Mouse (Mus musculus) mouse trophoblast stem cell (cell line): ENCODE measurements around the gene Npff.

Source experiments
- in situ Hi-C, 2 experiments: fragments of 300-500 bp; cut with MseI, MboI; formaldehyde crosslinking; loops; 2 replicates in 1 of 2; 3 replicates in 1 of 2; pipeline ENCODE4 v1.15.1; 2025

Gene Npff

GRCm38 (mm10) chr15:102519211-102520141 lies 5.3 kb downstream of the Npff start:
- in situ Hi-C loops = no loop called here

GRCm38 (mm10) chr15:102518859-102519201 lies 5.9 kb downstream of the Npff start:
- in situ Hi-C loops = no loop called here

- in situ Hi-C loops = no loop called here
Observed at GRCm38 (mm10) chr15:102517976-102518858, 6.5 kb downstream of the Npff start, which contains the start of gene Tarbp2. Tarbp2 (plus strand) TSS chr15:102518192.

- in situ Hi-C loops = no loop called here
Observed at GRCm38 (mm10) chr15:102517631-102517975, 7.1 kb downstream of the Npff start.

GRCm38 (mm10) chr15:102516728-102517404 lies 7.9 kb downstream of the Npff start, which contains the start of gene Map3k12:
Map3k12 (minus strand) TSS chr15:102517064.
- in situ Hi-C loops = no loop called here

GRCm38 (mm10) chr15:102516293-102516692 lies 8.4 kb downstream of the Npff start:
- in situ Hi-C loops = no loop called here

- in situ Hi-C loops = no loop called here
Observed at GRCm38 (mm10) chr15:102515791-102516190, 9.0 kb downstream of the Npff start.

- in situ Hi-C loops = no loop called here
Observed at GRCm38 (mm10) chr15:102515261-102515660, 9.5 kb downstream of the Npff start.

- in situ Hi-C loops = no loop called here
Observed at GRCm38 (mm10) chr15:102513004-102513403, 11.7 kb downstream of the Npff start.

GRCm38 (mm10) chr15:102512471-102512870 lies 12.3 kb downstream of the Npff start:
- in situ Hi-C loops = no loop called here

GRCm38 (mm10) chr15:102512010-102512409 lies 12.7 kb downstream of the Npff start:
- in situ Hi-C loops = no loop called here

- in situ Hi-C loops = no loop called here
Observed at GRCm38 (mm10) chr15:102511285-102511833, 13.4 kb downstream of the Npff start.

- in situ Hi-C loops = no loop called here
Observed at GRCm38 (mm10) chr15:102510590-102511284, 14.0 kb downstream of the Npff start.

- in situ Hi-C loops = no loop called here
Observed at GRCm38 (mm10) chr15:102510110-102510509, 14.6 kb downstream of the Npff start.

GRCm38 (mm10) chr15:102508336-102508735 lies 16.4 kb downstream of the Npff start:
- in situ Hi-C loops = no loop called here

- in situ Hi-C loops = no loop called here
Observed at GRCm38 (mm10) chr15:102507561-102507960, 17.2 kb downstream of the Npff start.

GRCm38 (mm10) chr15:102506864-102507263 lies 17.9 kb downstream of the Npff start:
- in situ Hi-C loops = no loop called here

- in situ Hi-C loops = no loop called here
Observed at GRCm38 (mm10) chr15:102506464-102506830, 18.3 kb downstream of the Npff start.

- in situ Hi-C loops = no loop called here
Observed at GRCm38 (mm10) chr15:102505770-102506463, 18.8 kb downstream of the Npff start.

- in situ Hi-C loops = no loop called here
Observed at GRCm38 (mm10) chr15:102505073-102505769, 19.5 kb downstream of the Npff start.
